Mouse (Mus musculus) C2C12 (cell line): ENCODE measurements at regions not wholly inside any gene's neighbourhood (a gene's known extent, or its start where the extent isn't known, plus 50 kb on each side); places are given as distances from the start of the nearest gene placed in this dataset.

Source experiments
- H3K27me3 ChIP-seq: one replicate; pipeline ENCODE4 v1.6.1; 2011; ENCODE audit not compliant: control insufficient read depth, insufficient read depth, insufficient read length
- H3K36me3 ChIP-seq: one replicate; pipeline ENCODE4 v1.6.1; 2011; ENCODE audit not compliant: control insufficient read depth, insufficient read depth
- H3K4me3 ChIP-seq: one replicate; pipeline ENCODE4 v1.5.1; 2011; ENCODE audit warnings: mild to moderate bottlenecking, control low read depth; ENCODE audit not compliant: poor library complexity, insufficient read depth, severe bottlenecking
- H3K79me2 ChIP-seq: one replicate; pipeline ENCODE4 v1.6.1; 2011; ENCODE audit not compliant: control insufficient read depth, insufficient read depth
- H3K79me3 ChIP-seq: one replicate; pipeline ENCODE4 v1.6.1; 2011; ENCODE audit warnings: low read depth, control low read depth
- H3ac ChIP-seq: one replicate; pipeline ENCODE3; 2011; ENCODE audit warnings: low read depth; ENCODE audit not compliant: control insufficient read depth, insufficient read length
- CEBPB ChIP-seq: IDR thresholded peaks from one replicate; pipeline ENCODE4 v1.6.1; 2011; ENCODE audit warnings: low read depth, mild to moderate bottlenecking, control low read depth, moderate library complexity
- CTCF ChIP-seq: IDR thresholded peaks from one replicate; pipeline ENCODE4 v1.5.1; 2011; ENCODE audit not compliant: control insufficient read depth, insufficient read depth, insufficient read length
- FOSL1 ChIP-seq: IDR thresholded peaks from one replicate; pipeline ENCODE4 v1.8.0; 2011; ENCODE audit warnings: mild to moderate bottlenecking, low read length; ENCODE audit not compliant: poor library complexity, insufficient read depth, severe bottlenecking
- MAX ChIP-seq: IDR thresholded peaks from one replicate; pipeline ENCODE4 v1.6.1; 2011; ENCODE audit warnings: mild to moderate bottlenecking, control low read depth
- MYOD1 ChIP-seq: IDR thresholded peaks from one replicate; pipeline ENCODE4 v1.6.1; 2011; ENCODE audit warnings: low read depth; ENCODE audit not compliant: control insufficient read depth, insufficient read length
- MYOG ChIP-seq: IDR thresholded peaks from one replicate; pipeline ENCODE4 v1.6.1; 2011; ENCODE audit not compliant: control insufficient read depth, insufficient read length; ENCODE audit errors: extremely low read depth
- USF1 ChIP-seq: IDR thresholded peaks from one replicate; pipeline ENCODE4 v1.6.1; 2011; ENCODE audit warnings: low read depth, mild to moderate bottlenecking, control low read depth, moderate library complexity

DNA sequence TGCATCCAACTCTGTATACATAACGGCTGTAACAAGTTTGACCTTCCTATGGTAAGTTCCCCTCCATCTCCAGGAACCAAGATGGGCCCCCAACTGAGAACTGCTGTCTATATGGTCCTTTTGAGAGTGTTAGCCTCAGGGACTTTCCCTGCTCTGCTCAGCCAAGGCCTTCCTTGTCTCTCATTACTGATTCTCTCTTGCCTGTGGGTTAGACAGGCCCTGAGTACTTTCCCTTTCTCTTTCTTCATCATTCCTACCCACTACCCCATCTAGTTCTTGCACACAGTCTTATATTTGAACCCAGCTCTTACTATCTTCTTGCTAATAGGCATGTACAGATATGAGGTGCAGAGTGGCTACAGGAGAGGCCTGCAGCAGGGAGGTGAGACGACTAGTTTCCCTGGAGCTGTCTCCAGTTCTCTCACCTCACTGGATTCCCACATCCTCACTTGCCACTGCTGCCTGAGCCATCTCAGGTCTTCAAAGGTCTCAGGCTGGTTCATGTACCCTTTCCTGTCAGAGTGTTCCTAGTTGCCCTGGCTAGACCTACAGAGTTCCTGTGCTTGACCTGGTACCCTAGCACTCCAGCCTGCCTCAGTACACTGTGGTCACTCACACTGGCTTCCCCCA lies 126.8 kb upstream of the Adam6b start:
- Histone ChIP-seq H3ac (no peak overlapping the region), H3K27me3 (no peaks in the 10 kb centered on the region), H3K36me3 (no peaks in the 10 kb centered on the region), H3K79me2 (no peaks in the 10 kb centered on the region), H3K79me3 (no peaks in the 10 kb centered on the region), H3K4me3 (no peak overlapping the region)
- no peak for TF ChIP-seq CTCF
- no peak for TF ChIP-seq MYOG
- no peak for TF ChIP-seq USF1
- no peak for TF ChIP-seq CEBPB
- no peak for TF ChIP-seq FOSL1
- TF ChIP-seq MYOD1 = no peak
- no peak for TF ChIP-seq MAX

GRCm38 (mm10) chr12:113364023-113364422 lies 125.3 kb upstream of the Adam6b start:
- Histone ChIP-seq H3K4me3 (no peak overlapping the region), H3K36me3 (no peaks in the 10 kb centered on the region), H3K27me3 (no peaks in the 10 kb centered on the region), H3ac (no peak overlapping the region), H3K79me3 (no peaks in the 10 kb centered on the region), H3K79me2 (no peaks in the 10 kb centered on the region)
- no peak for TF ChIP-seq MAX
- TF ChIP-seq MYOD1 = no peak

DNA sequence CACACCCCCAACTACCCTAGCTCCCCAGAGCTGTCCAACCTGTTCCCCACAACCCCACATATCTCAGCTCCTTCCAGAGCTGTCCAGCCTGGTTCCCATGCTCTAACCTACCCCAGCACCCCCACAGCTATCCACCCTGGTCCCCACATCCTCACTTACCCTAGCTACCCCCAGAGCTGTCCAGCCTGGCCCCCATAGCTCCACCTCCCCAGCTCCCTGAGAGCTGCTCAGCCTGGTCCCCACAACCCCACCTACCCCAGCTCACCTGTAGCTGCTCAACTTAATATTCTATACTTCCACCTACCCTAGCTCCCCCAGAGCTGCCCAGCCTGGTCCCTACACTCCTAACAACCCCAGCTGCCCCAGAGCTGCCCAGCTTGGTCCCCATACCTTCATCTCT lies 124.9 kb upstream of the Adam6b start:
- no peak overlapping the region for H3K4me3 ChIP-seq

GRCm38 (mm10) chr12:113365783-113366182 lies 123.5 kb upstream of the Adam6b start:
- Histone ChIP-seq H3K79me2 (no peaks in the 10 kb centered on the region), H3K79me3 (no peaks in the 10 kb centered on the region), H3K27me3 (no peaks in the 10 kb centered on the region), H3ac (no peak overlapping the region), H3K36me3 (no peaks in the 10 kb centered on the region), H3K4me3 (no peak overlapping the region)
- TF ChIP-seq MYOD1 = no peak
- no peak for TF ChIP-seq CTCF
- TF ChIP-seq MAX = no peak
- no peak for TF ChIP-seq CEBPB

More for the DNA sequence above, 124.9 kb upstream of the Adam6b start:
- no peaks in the 10 kb centered on the region for H3K79me2 ChIP-seq
- H3ac ChIP-seq = no peak overlapping the region
- no peaks in the 10 kb centered on the region for H3K27me3 ChIP-seq
- TF ChIP-seq USF1 (no peak), CEBPB (no peak), MAX (no peak), MYOD1 (no peak), FOSL1 (no peak), CTCF (no peak), MYOG (no peak)
- no peaks in the 10 kb centered on the region for H3K79me3 ChIP-seq
- no peaks in the 10 kb centered on the region for H3K36me3 ChIP-seq

DNA sequence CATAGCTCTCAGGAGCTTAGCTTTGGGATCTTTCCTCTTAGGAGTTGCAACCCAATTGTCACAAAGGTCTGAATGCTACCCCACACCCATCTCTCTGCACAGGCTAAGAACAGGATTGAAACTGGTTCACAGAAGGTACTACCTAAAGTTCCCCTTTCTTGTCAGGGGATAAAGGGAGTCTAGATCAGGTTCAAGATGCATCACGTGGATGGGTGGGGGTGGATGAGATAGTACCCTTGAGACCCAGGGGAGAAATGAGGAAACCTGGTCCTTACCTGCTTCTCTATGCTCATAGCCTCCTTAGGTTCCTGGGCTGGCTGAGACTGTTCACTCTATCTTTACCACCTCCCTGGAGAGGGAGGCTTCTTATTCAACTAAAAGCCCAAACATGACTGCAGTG lies 122.9 kb upstream of the Adam6b start:
- Histone ChIP-seq H3K27me3 (no peaks in the 10 kb centered on the region), H3K79me2 (no peaks in the 10 kb centered on the region), H3ac (no peak overlapping the region), H3K4me3 (no peak overlapping the region), H3K36me3 (no peaks in the 10 kb centered on the region), H3K79me3 (no peaks in the 10 kb centered on the region)
- TF ChIP-seq CTCF (no peak), MYOG (no peak), CEBPB (no peak), FOSL1 (no peak), USF1 (no peak), MYOD1 (no peak), MAX (no peak)

GRCm38 (mm10) chr12:113401578-113402113 lies 87.7 kb upstream of the Adam6b start:
- no peak overlapping the region for H3K4me3 ChIP-seq
- no peak overlapping the region for H3ac ChIP-seq
- no peak for TF ChIP-seq CEBPB
- no peak for TF ChIP-seq MYOG
- TF ChIP-seq USF1 = no peak
- TF ChIP-seq CTCF = no peak
- no peaks in the 10 kb centered on the region for H3K79me2 ChIP-seq
- no peaks in the 10 kb centered on the region for H3K36me3 ChIP-seq
- H3K27me3 ChIP-seq = no peaks in the 10 kb centered on the region
- no peaks in the 10 kb centered on the region for H3K79me3 ChIP-seq
